Mouse (Mus musculus): Measurements from ENCODE around the gene Gnb1l. TPM values are rescaled to one million over a fixed set of nuclear protein-coding genes. Genes with fewer than 3 reads are reported as not detected.

Gene Gnb1l
- total RNA-seq, 2 experiments from 2014 or later, result 5.8 to 6.0 TPM

DNA sequence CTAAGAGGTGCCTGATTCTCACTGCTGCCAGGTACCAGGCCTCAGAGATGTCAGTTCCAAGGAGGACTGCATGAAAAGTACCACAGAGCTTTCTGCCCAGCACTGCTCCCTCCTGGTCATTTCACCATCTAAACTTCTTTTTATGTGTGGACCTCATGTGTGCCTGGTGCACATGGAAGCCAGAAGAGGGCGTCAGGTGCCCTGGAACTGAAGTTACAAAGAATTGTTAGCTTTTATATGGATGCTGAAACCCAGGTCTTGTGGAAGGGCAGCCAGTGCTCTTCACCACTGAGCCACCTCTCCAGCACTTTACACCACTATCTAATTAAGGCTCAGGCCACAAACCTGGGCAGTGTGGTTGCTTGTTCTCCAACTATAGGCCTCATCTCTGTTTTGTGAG, 27.7 kb upstream of the Gnb1l start:
- H3K27ac ChIP-seq, result no peak overlapping the region
- DNase-seq (ENCODE audit: low spot score in 2 of 2), result no peak
- no peak overlapping the region for H3K4me3 ChIP-seq
- peak; percentile 42 for TF ChIP-seq CTCF (conservative IDR thresholded peaks at IDR 0.05)

DNA sequence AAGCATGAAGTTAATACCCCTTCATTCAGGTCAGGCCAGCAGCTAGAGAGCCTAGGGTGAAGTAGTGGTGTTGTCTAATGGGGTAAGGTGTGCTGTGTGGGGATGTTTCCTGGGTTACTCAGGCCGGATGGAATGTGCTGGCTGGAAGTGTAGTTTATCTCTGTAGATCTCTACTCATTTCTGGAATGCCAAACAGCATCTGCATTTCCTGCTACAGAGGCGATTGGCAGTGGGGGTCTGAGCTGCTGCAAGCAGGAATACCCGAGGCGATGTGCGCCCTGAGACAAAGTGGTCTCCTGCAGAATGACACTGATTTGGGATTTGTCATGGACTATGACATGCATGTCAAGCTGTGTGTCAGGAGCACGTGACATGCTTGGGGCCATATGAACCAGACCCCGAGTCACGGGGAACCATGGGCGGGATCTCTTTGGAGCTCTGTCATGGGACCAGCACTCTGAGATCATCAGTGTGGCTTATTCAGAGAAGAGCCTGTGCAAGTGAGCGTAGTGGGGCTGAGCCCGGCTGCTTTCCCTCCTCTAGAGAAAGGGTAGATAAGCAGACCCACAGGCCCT, 27.0 kb upstream of the Gnb1l start:
- no peak for TF ChIP-seq CTCF (conservative IDR thresholded peaks at IDR 0.05)
- DNase-seq (ENCODE audit: low spot score in 2 of 2), result no peak

DNA sequence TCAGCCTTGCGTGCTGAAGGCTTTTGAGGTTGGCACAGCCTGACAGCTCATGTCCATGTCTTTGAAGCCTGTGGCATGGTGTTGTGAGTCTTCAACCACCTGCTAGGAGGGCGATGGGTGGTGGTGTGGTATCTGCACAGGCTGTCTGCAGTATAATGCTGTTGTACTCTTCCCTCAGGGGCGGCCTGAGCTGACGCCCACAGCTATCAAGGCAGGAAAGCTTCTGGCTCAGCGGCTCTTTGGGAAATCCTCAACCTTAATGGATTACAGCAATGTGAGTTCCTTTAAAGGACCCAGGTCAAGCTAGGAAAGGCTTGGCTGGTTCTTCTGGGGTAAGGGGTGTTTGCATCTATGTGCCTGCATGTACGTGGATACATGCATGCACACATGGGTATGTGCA, 26.5 kb upstream of the Gnb1l start:
- no peak overlapping the region for H3K4me3 ChIP-seq
- no peak for DNase-seq (ENCODE audit: low spot score in 2 of 2)
- no peak for TF ChIP-seq CTCF (conservative IDR thresholded peaks at IDR 0.05)
- H3K27ac ChIP-seq, result no peak overlapping the region

More for the DNA sequence above, 27.0 kb upstream of the Gnb1l start:
- no peak overlapping the region for H3K27ac ChIP-seq
- no peak overlapping the region for H3K4me3 ChIP-seq

DNA sequence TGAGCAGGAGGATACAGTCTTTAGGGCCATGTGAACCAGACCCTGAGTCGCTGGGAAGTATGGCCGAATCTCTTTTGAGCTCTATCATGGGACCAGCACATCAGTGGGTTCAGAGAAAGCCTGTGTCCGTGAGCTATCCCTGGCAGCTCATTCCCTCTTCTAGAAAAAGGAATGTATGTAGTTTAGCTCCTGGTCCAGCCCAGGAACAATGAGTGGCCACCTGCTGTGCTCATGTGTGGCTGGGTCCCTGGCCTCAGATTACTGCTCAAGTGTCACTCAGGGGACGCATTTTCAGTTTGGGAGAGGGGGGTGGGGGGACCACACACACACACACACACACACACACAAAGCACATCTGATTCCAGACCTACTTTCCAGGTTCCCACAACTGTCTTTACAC, 26.1 kb upstream of the Gnb1l start:
- H3K4me3 ChIP-seq, result no peak overlapping the region
- H3K27ac ChIP-seq, result no peak overlapping the region
- DNase-seq (ENCODE audit: low spot score in 2 of 2), result no peak
- no peak for TF ChIP-seq CTCF (conservative IDR thresholded peaks at IDR 0.05)

DNA sequence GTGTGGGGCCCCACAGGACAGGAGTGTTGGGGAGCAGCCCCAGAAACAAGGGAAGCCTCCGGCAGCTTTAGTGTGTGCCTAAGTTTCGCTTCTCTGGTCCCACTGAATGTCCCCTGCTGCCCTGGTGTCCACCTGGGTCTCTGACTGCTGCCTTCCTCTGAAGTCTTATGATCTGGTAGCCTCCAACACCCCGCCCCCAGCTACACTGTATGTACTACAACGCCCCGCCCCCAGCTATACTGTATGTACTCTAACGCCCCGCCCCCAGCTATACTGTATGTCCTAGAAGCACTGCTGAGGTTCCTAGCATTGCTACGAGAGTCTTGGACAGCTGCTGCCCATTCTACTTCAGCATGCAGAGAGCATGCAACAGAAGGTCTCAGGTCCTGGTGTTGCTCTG, 25.5 kb upstream of the Gnb1l start:
- DNase-seq (ENCODE audit: low spot score in 2 of 2), result no peak

DNA sequence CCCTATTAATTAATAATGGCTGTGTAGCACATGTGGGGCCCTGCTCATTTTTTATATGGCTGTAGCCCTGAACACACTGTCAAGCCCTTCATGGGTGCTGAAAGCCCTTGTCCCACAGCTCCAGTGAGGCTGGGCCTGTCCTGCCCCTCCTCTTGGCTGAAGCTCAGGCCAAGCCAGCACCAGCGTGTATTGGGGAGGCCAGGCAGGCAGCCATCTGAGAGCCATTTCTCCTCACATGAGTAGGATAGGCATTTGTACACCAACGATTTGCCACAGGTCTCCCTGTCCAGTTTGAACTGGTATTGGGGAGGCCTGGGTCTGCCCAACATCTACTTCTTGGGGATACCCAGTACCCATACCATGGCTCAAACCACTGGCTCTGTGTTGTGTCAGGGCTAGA, 24.5 kb upstream of the Gnb1l start:
- no peak for TF ChIP-seq CTCF (conservative IDR thresholded peaks at IDR 0.05)
- H3K4me3 ChIP-seq, result no peak overlapping the region
- no peak overlapping the region for H3K27ac ChIP-seq
- DNase-seq (ENCODE audit: low spot score in 2 of 2), result no peak

More for the DNA sequence above, 25.5 kb upstream of the Gnb1l start:
- no peak overlapping the region for H3K27ac ChIP-seq
- H3K4me3 ChIP-seq, result no peak overlapping the region
- no peak for TF ChIP-seq CTCF (conservative IDR thresholded peaks at IDR 0.05)

DNA sequence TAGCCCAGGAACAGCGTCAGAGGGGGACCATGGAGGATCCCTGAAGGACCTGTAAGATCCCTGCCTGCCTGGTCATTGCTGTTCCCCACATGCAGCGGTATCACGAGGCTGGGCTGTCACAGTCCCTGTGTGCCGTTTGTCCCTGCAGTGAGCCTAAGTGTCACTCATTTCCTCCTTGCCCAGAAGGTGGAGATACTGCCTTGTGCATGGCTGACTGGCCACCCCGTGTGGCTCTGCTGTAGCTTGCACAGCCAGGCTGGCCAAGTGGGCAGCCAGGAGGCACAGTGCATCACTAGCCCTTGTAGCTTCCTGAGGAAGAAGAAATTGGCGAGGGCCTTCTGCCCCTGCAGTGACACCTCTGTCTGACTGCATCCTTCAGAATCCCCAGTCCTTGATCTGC, 20.5 kb upstream of the Gnb1l start:
- no peak overlapping the region for H3K4me3 ChIP-seq
- peak; percentile 51 for TF ChIP-seq CTCF (conservative IDR thresholded peaks at IDR 0.05)

DNA sequence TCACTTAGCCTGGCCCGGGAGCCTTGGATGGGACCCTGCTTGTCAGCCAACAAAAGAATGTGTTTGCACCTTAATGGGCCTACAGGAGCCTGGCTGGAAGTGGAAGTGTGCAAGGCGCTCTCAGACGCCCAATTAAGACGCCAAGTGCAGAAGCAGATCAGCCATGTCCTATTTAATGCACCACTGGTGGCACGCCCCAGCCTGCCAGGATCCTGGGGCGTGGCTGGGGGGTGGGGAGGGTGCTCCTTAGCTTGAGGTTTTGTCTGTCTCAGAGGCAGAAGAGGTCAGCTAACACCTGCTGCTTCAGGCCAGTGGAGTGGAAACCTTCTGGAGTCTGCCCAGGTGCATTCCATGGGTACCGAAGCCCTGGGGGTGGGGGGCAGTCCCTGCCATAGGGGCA, 18.8 kb upstream of the Gnb1l start:
- TF ChIP-seq CTCF (conservative IDR thresholded peaks at IDR 0.05), result no peak
- Histone ChIP-seq H3K4me3 (no peak overlapping the region), H3K27ac (no peak overlapping the region)
- no peak for DNase-seq (ENCODE audit: low spot score in 2 of 2)

More for the DNA sequence above, 20.5 kb upstream of the Gnb1l start:
- no peak for DNase-seq (ENCODE audit: low spot score in 2 of 2)
- no peak overlapping the region for H3K27ac ChIP-seq

DNA sequence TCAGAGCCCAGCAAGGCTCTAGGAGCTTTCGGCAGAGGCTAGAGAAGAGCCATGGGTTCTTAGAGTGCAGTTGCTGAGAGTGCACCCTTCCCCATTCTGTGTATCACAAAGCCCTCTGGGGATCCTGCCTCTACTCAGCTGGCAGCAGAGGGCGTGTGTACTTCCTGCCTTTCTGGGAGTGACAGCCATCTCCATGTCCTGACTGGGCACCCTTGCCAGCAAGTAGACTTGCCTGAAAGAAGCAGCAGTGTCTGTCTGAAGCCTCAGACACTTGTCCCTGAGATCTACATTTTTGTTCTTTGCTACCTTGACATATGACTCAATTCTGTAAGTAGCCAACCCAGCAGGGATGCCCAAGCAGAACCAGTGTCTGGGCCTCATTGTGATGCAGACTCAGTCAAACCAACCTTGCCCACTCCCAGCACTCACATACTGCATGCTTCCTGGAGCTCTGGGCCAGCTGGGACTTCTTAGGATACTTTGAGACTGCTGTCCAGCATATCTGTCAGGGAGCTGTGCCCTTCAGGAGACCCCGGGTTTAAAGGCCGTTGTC, 17.5 kb upstream of the Gnb1l start:
- Histone ChIP-seq H3K4me3 (no peak overlapping the region), H3K27ac (no peak overlapping the region)
- no peak for DNase-seq (ENCODE audit: low spot score in 2 of 2)
- 0 out of 2 replicates have a peak, but pooled peaks have one; percentile 10 for TF ChIP-seq CTCF (conservative IDR thresholded peaks at IDR 0.05)

DNA sequence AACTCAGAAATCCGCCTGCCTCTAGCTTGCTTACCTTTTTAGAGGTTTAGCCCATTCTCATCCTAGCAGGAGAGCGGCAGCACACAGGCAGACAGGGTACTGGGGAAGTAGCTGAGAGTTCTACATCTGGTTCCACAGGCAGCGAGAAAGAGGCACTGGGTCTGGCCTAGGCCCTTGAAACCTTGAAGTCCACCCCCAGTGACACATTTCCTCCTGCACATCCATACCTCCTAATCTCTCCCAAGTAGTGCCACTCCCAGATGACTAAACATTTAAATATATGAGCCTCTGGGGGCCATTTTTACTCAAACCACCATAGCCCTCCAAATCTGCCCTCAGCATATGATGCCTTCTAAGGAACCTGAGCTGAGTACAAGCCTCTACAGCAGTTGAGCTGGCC, 16.1 kb upstream of the Gnb1l start:
- no peak for DNase-seq (ENCODE audit: low spot score in 2 of 2)
- H3K27ac ChIP-seq, result no peak overlapping the region
- no peak overlapping the region for H3K4me3 ChIP-seq
- TF ChIP-seq CTCF (conservative IDR thresholded peaks at IDR 0.05), result no peak

DNA sequence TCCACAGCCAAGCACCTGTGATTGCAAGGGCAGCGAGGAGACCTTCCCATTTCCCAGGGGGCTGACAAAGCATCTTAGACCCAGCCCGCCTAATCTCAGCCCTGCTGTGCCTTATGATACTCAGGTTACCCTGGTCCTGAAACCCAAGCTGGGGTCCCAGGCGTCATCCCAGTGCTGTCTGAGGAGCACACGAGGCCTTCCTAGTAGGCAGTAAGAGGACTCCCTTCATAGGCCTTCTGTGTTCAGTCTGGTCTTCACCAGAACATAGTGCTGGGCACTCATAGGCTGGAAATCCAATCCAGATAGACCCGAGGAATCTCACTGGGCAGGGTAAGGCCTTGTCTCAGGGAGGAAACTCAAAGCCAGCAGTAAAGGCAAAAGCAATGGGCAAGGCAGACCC, 14.7 kb upstream of the Gnb1l start:
- TF ChIP-seq CTCF (conservative IDR thresholded peaks at IDR 0.05), result no peak
- Histone ChIP-seq H3K27ac (no peak overlapping the region), H3K4me3 (no peak overlapping the region)
- no peak for DNase-seq (ENCODE audit: low spot score in 2 of 2)

DNA sequence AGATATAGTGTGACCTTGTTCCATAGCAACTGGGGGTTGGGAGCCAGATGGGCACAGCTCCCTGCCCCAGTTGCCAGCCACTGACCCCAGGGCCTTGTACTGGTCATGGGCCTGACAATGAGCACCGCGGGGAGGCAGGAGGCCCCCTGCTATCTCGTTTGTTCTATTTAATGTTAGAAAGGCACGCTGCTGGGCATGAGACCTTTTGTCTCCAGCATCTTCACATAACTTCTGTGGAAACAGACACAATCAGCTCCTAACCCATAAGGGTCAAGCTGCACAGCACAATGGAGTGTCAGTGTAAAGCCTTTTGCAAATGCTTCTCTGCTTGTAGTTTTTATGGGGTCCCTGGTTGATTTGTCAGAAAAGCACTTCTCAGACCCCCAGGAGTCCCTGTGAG, 14.1 kb upstream of the Gnb1l start:
- H3K27ac ChIP-seq, result peak overlapping the region; percentile 29; the same call in 1 of the 2 replicates
- no peak for TF ChIP-seq CTCF (conservative IDR thresholded peaks at IDR 0.05)
- H3K4me3 ChIP-seq, result no peak overlapping the region
- no peak for DNase-seq (ENCODE audit: low spot score in 2 of 2)

DNA sequence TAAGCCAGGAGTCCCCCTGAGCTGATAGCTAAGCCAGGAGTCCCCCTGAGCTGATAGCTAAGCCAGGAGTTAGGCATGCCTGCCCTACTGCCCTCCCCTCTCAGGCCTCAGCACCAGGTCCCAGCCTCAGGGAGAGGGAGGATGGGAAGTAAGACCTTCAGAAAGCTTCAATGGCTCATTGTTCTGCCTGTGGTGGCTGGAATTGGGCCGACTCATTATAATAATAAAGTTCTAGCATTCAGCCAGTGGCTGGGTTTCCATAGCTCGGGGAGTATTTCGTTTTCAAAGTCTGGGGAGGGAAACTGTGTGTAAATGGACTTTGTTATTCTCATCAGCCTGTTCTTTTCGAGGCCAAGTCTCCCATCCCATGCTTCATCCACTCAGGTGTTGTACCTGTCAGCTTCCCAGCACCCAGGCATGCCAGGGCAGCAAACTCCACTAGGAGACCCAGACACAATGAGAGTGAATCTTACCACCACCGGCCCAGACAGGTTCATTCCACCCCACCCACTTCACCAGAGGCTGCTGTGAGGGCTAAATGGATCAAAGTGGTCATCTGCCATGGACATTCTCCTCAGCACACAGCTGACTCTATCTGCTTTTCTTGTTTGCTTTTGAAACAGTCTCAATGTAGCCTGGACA, 13.6 kb upstream of the Gnb1l start:
- Histone ChIP-seq H3K4me3 (no peak overlapping the region), H3K27ac (peak overlapping the region; percentile 29; the same call in 1 of the 2 replicates)
- no peak for TF ChIP-seq CTCF (conservative IDR thresholded peaks at IDR 0.05)
- no peak for DNase-seq (ENCODE audit: low spot score in 2 of 2)

DNA sequence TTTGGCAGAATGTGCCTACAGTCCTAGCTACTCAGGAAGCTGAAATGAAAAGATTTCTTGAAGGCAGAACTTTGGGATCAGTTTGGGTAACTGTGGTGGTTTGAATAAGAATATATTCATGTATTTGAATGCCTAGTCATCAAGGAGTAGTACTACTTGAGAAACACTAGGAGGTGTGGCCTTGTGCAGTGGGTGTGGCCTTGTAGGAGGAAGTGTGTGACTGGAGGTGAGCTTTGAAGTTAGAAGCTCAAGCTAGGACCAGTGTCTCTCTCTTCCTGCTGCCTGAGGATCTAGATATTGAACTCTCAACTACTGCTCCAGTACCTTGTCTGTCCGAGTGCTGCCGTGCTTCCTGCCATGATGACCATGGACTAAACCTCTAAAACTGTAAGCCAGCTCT, 12.4 kb upstream of the Gnb1l start:
- no peak overlapping the region for H3K27ac ChIP-seq
- no peak for TF ChIP-seq CTCF (conservative IDR thresholded peaks at IDR 0.05)
- H3K4me3 ChIP-seq, result no peak overlapping the region
- DNase-seq (ENCODE audit: low spot score in 2 of 2), result no peak
